Mouse (Mus musculus) lung, postnatal 0 days (tissue): ENCODE data around the gene Nploc4. TPM values are rescaled to one million over a fixed set of nuclear protein-coding genes. Genes with fewer than 3 reads are reported as not detected.

Experiments used
- ATAC-seq: fragments of 200-750 bp; cut with Nextera tagmentation; 2 replicates; pipeline ENCODE4 v1.8.0; 2017; ENCODE audit warnings: moderate library complexity
- DNase-seq: peaks from one replicate; pipeline ENCODE4 v3.0.0-alpha.2; 2016; ENCODE audit warnings: low spot score
- H3K27ac ChIP-seq: fragments of 300-500 bp; sonication (generic); 2 replicates; pipeline ENCODE4 v1.5.1; 2014; ENCODE audit warnings: antibody characterized with exemption, mild to moderate bottlenecking, low read length, mixed read lengths
- H3K27me3 ChIP-seq: fragments of 300-500 bp; sonication (generic); replicated peaks from 2 replicates; pipeline ENCODE4 v1.6.1; 2014; ENCODE audit warnings: low read length, mixed read lengths; ENCODE audit not compliant: insufficient read depth
- H3K36me3 ChIP-seq: fragments of 300-500 bp; sonication (generic); 2 replicates; pipeline ENCODE4 v1.6.1; 2014; ENCODE audit warnings: low read length, mixed read lengths; ENCODE audit not compliant: insufficient read depth
- H3K4me1 ChIP-seq: fragments of 300-500 bp; sonication (generic); 2 replicates; pipeline ENCODE4 v1.6.1; 2014; ENCODE audit warnings: antibody characterized with exemption, low read depth, low read length, mixed read lengths; ENCODE audit not compliant: insufficient read depth
- H3K4me2 ChIP-seq: fragments of 300-500 bp; sonication (generic); replicated peaks from 2 replicates; pipeline ENCODE4 v1.6.1; 2014; ENCODE audit warnings: low read depth, mild to moderate bottlenecking, low read length, moderate library complexity, mixed read lengths
- H3K4me3 ChIP-seq: fragments of 300-500 bp; sonication (generic); 2 replicates; pipeline ENCODE4 v1.5.1; 2014; ENCODE audit warnings: low read depth, low read length
- H3K9ac ChIP-seq: fragments of 300-500 bp; sonication (generic); replicated peaks from 2 replicates; pipeline ENCODE4 v1.6.1; 2014; ENCODE audit warnings: low read depth, mild to moderate bottlenecking
- H3K9me3 ChIP-seq: fragments of 300-500 bp; sonication (generic); 2 replicates; pipeline ENCODE4 v1.6.1; 2016; ENCODE audit warnings: low read length, mixed read lengths
- CTCF ChIP-seq: IDR thresholded peaks from 2 replicates; pipeline ENCODE4 v1.5.1; 2016; ENCODE audit warnings: antibody characterized with exemption, mild to moderate bottlenecking
- EP300 ChIP-seq: IDR thresholded peaks from 2 replicates; pipeline ENCODE4 v1.6.1; 2016; ENCODE audit warnings: antibody characterized with exemption, mild to moderate bottlenecking, control low read depth
- WGBS: fragments of 180-500 bp; shearing (Covaris S2); extraction: QIAGEN DNeasy Blood & Tissue Kit; methylation state at CpG from one replicate; pipeline ENCODE4 v1.1.7; 2014; 5-methylcytosine and 5-hydroxymethylcytosine counted together
- polyA plus RNA-seq: library from polyadenylated mRNA; unstranded; fragments of >200 nt; fragmentation: Nextera tagmentation; extraction: Ambion mirVana; gene quantifications from 2 replicates; pipeline ENCODE4 v1.2.1, GENCODE M21; 2015

The Nploc4 gene
- polyA plus RNA-seq, 1 experiment from 2014 or later = 15.3 TPM

- Histone ChIP-seq H3K27ac (no peak overlapping the region), H3K4me1 (no peaks in the 10 kb centered on the region)
- DNase-seq = no peak
These were observed 50.9 kb downstream of the Nploc4 start for GRCm38 (mm10) chr11:120386632-120387031.

GRCm38 (mm10) chr11:120382509-120382908 lies 55.0 kb downstream of the Nploc4 start:
- Histone ChIP-seq H3K4me1 (peaks cover under 1% of the 10 kb centered on the region; the same call in 1 of the 2 replicates), H3K27ac (no peak overlapping the region), H3K4me2 (no peak overlapping the region), H3K4me3 (no peak overlapping the region), H3K9ac (no peak overlapping the region), H3K27me3 (no peaks in the 10 kb centered on the region), H3K36me3 (peaks cover 28% of the 10 kb centered on the region; the same call in 1 of the 2 replicates), H3K9me3 (no peaks in the 10 kb centered on the region)
- WGBS = 97% methylated on average over 9 of the region's 9 CpGs
- DNase-seq = no peak
- ATAC-seq = no peak
- TF ChIP-seq EP300 (no peak), CTCF (no peak)

More at GRCm38 (mm10) chr11:120386632-120387031, 50.9 kb downstream of the Nploc4 start:
- WGBS = 91% methylated on average over 6 of the region's 6 CpGs
- H3K27me3 ChIP-seq = no peaks in the 10 kb centered on the region
- no peaks in the 10 kb centered on the region for H3K9me3 ChIP-seq
- no peak for TF ChIP-seq EP300
- no peak for TF ChIP-seq CTCF
- ATAC-seq = no peak
- H3K4me3 ChIP-seq = no peak overlapping the region
- H3K36me3 ChIP-seq = peaks cover 39% of the 10 kb centered on the region
- H3K9ac ChIP-seq = no peak overlapping the region
- no peak overlapping the region for H3K4me2 ChIP-seq

GRCm38 (mm10) chr11:120381157-120381556 lies 56.4 kb downstream of the Nploc4 start:
- no peak overlapping the region for H3K27ac ChIP-seq
- H3K36me3 ChIP-seq = peaks cover 27% of the 10 kb centered on the region; the same call in 1 of the 2 replicates
- DNase-seq (no peak), ATAC-seq (no peak)
- H3K9ac ChIP-seq = no peak overlapping the region
- H3K9me3 ChIP-seq = no peaks in the 10 kb centered on the region
- H3K27me3 ChIP-seq = no peaks in the 10 kb centered on the region
- peaks cover 5% of the 10 kb centered on the region; the same call in 1 of the 2 replicates for H3K4me1 ChIP-seq
- H3K4me3 ChIP-seq = no peak overlapping the region
- WGBS = 94% methylated on average over 4 of the region's 4 CpGs
- H3K4me2 ChIP-seq = no peak overlapping the region
- TF ChIP-seq CTCF = no peak
- no peak for TF ChIP-seq EP300

- no peak for TF ChIP-seq EP300
- TF ChIP-seq CTCF = no peak
- Histone ChIP-seq H3K4me1 (peaks cover 5% of the 10 kb centered on the region; the same call in 1 of the 2 replicates), H3K27me3 (no peaks in the 10 kb centered on the region), H3K27ac (no peak overlapping the region), H3K36me3 (peaks cover 23% of the 10 kb centered on the region; the same call in 1 of the 2 replicates), H3K9me3 (no peaks in the 10 kb centered on the region), H3K4me2 (no peak overlapping the region), H3K9ac (no peak overlapping the region), H3K4me3 (no peak overlapping the region)
- 95% methylated on average over 3 of the region's 3 CpGs for WGBS
- ATAC-seq = no peak
- no peak for DNase-seq
These were observed 57.2 kb downstream of the Nploc4 start for GRCm38 (mm10) chr11:120380271-120380670.

- H3K27ac ChIP-seq = peak within 1 kb of the TSS; percentile 60
- 0 out of 2 replicates have a peak, but pooled peaks cover 15% of the 10 kb centered on the region for H3K36me3 ChIP-seq
- H3K4me1 ChIP-seq = peaks cover 5% of the 10 kb centered on the region; the same call in 1 of the 2 replicates
- H3K4me3 ChIP-seq = peak within 1 kb of the TSS; percentile 63
- H3K4me2 ChIP-seq = peak within 1 kb of the TSS; percentile 96
- no peaks in the 10 kb centered on the region for H3K27me3 ChIP-seq
- DNase-seq = peak; percentile 97
- H3K9ac ChIP-seq = peak within 1 kb of the TSS; percentile 56
- no peaks in the 10 kb centered on the region for H3K9me3 ChIP-seq
- 7% methylated on average over 37 of the region's 54 CpGs for WGBS
- ATAC-seq = peak; percentile 92
- TF ChIP-seq EP300 (no peak), CTCF (peak; percentile 72)
These were observed 58.6 kb downstream of the Nploc4 start, which contains the start of gene Faap100 for GRCm38 (mm10) chr11:120378611-120379540. Faap100 (minus strand) TSS chr11:120378764.

GRCm38 (mm10) chr11:120378031-120378610 lies 59.4 kb downstream of the Nploc4 start:
- Histone ChIP-seq H3K9ac (peak overlapping the region; percentile 56), H3K4me3 (peak overlapping the region; percentile 63), H3K36me3 (0 out of 2 replicates have a peak, but pooled peaks cover 14% of the 10 kb centered on the region), H3K27ac (peak overlapping the region; percentile 60), H3K4me1 (peaks cover 5% of the 10 kb centered on the region; the same call in 1 of the 2 replicates), H3K27me3 (no peaks in the 10 kb centered on the region), H3K4me2 (peak overlapping the region; percentile 96), H3K9me3 (no peaks in the 10 kb centered on the region)
- peak; percentile 79 for DNase-seq
- peak; percentile 66 for ATAC-seq
- TF ChIP-seq CTCF = no peak
- TF ChIP-seq EP300 = no peak
- 3% methylated on average over 29 of the region's 40 CpGs for WGBS
